Mouse (Mus musculus) cerebellum, adult 2 months (tissue): ENCODE measurements around the gene Kremen1.

Experiments
- CTCF ChIP-seq: fragments of 200-500 bp; IDR thresholded peaks from 2 replicates; pipeline ENCODE4 v1.5.1; 2011; ENCODE audit warnings: low read depth, mild to moderate bottlenecking, control low read depth, low read length, moderate library complexity, borderline replicate concordance; ENCODE audit not compliant: insufficient read depth
- POLR2A ChIP-seq: fragments of 200-500 bp; IDR thresholded peaks from 2 replicates; pipeline ENCODE4 v1.6.1; 2011; ENCODE audit warnings: low read length, control low read depth, borderline replicate concordance; ENCODE audit not compliant: insufficient read depth

DNA sequence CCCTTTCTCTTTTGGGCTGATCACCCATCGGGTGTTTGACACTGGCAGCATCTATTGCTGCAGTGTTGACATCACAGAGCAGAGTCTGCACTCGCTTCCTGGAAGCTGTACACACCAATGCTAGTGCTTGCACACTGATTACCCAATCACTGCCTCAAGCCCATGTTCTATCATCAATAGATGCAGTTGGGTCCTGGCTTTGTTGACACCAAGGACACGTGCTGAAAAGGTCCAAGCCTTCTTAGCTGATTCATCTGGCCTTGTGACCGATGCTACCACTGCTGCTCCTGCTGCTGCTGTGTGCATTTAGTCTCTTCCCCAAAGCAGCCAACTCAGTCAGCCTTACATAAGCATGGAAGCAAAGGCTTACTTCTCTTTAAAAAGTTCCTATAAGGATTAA is 73.2 kb downstream of the Kremen1 start:
- no peak for TF ChIP-seq POLR2A
- TF ChIP-seq CTCF, result no peak
